8 mouse cellular contexts compared by ENCODE assay signal in genomic region chr17:24426471-24427169, GRCm38 (mm10). TPM values are rescaled to one million over a fixed set of nuclear protein-coding genes. Genes with fewer than 3 reads are reported as not detected.
DNase-seq lines count a peak whose midpoint lies in the region; ATAC-seq lines count a peak whose summit lies in the region.

Gene Eci1 (plus strand): TSS chr17:24426641.

- no peaks in the 10 kb centered on the region for H3K27me3 ChIP-seq in heart, embryonic 14.5 days (ENCODE audit: control insufficient read depth, insufficient read depth, low read length)
- H3K27me3 ChIP-seq in liver, embryonic 13.5 days: no peaks in the 10 kb centered on the region
- H3K27me3 ChIP-seq in stomach, embryonic 16.5 days (ENCODE audit: control insufficient read depth, insufficient read depth, low read length): no peaks in the 10 kb centered on the region

- H3K9me3 ChIP-seq in heart, embryonic 14.5 days (ENCODE audit: control insufficient read depth, low read length): no peaks in the 10 kb centered on the region
- no peaks in the 10 kb centered on the region for H3K9me3 ChIP-seq in liver, embryonic 13.5 days (replicated peaks)
- H3K9me3 ChIP-seq in stomach, embryonic 16.5 days (replicated peaks; ENCODE audit: control insufficient read depth, low read length): no peaks in the 10 kb centered on the region

- DNase-seq in c-Kit-negative CD71-positive TER-119-positive erythroid progenitor cells, embryonic 14.5 days (ENCODE audit: low read depth, low spot score): peak; percentile 79
- DNase-seq in fibroblast of lung, adult 2 months (ENCODE audit: low read depth): peak; percentile 92
- DNase-seq in kidney, postnatal 14 days: peak; percentile 97
- peak; percentile 94 for DNase-seq in liver, embryonic 13.5 days
- peak; percentile 95 for DNase-seq in neural tube, embryonic 10.5 days (ENCODE audit: extremely low spot score, low spot score)

- WGBS in heart, embryonic 14.5 days: under 1% methylated on average over 48 of the region's 48 CpGs
- WGBS in liver, embryonic 13.5 days (ENCODE audit: insufficient replicate concordance): under 1% methylated on average over 48 of the region's 48 CpGs
- WGBS in stomach, embryonic 16.5 days: under 1% methylated on average over 47 of the region's 48 CpGs

- ATAC-seq in CD4-positive, CD25-positive, alpha-beta regulatory T cell, adult 4 months: peak; percentile 90
- peak; percentile 95 for ATAC-seq in heart, embryonic 14.5 days (ENCODE audit: insufficient number of reproducible peaks, insufficient read depth, low FRiP score, low read depth)
- ATAC-seq in liver, embryonic 13.5 days (ENCODE audit: low read depth): peak; percentile 98
- ATAC-seq in stomach, embryonic 16.5 days (ENCODE audit: insufficient read depth, low FRiP score): peak; percentile 98

- H3K9ac ChIP-seq in heart, embryonic 14.5 days (ENCODE audit: low read length): peak within 1 kb of the TSS; percentile 92
- peak within 1 kb of the TSS; percentile 92 for H3K9ac ChIP-seq in liver, embryonic 13.5 days
- peak within 1 kb of the TSS; percentile 94 for H3K9ac ChIP-seq in stomach, embryonic 16.5 days (ENCODE audit: low read length)

- peaks cover 21% of the 10 kb centered on the region in 2 experiments for H3K4me1 ChIP-seq in heart, embryonic 14.5 days (ENCODE audit: control insufficient read depth in 2 of 2, insufficient read depth in 2 of 2, low read length in 2 of 2)
- H3K4me1 ChIP-seq in liver, embryonic 13.5 days (replicated peaks): peaks cover 32% of the 10 kb centered on the region
- H3K4me1 ChIP-seq in stomach, embryonic 16.5 days (ENCODE audit: control insufficient read depth, insufficient read depth, low read length): peaks cover 4% of the 10 kb centered on the region; the same call in 1 of the 2 replicates

- peak within 1 kb of the TSS; percentile 94 to 96 for H3K27ac ChIP-seq in heart, embryonic 14.5 days (replicated peaks in 1 of 2; ENCODE audit: control insufficient read depth in 1 of 2, insufficient read depth in 1 of 2, low read depth in 2 of 2, low read length in 2 of 2)
- peak within 1 kb of the TSS; percentile 95 for H3K27ac ChIP-seq in liver, embryonic 13.5 days
- peak within 1 kb of the TSS; percentile 97 for H3K27ac ChIP-seq in stomach, embryonic 16.5 days (ENCODE audit: low read length)

- H3K4me3 ChIP-seq in heart, embryonic 14.5 days (ENCODE audit: control insufficient read depth in 1 of 2, insufficient read depth in 1 of 2, low read depth in 1 of 2, low read length in 2 of 2): peak within 1 kb of the TSS; percentile 68 to 79
- peak within 1 kb of the TSS; percentile 81 for H3K4me3 ChIP-seq in liver, embryonic 13.5 days (replicated peaks)
- H3K4me3 ChIP-seq in stomach, embryonic 16.5 days (replicated peaks; ENCODE audit: low read length): peak within 1 kb of the TSS; percentile 84

- peaks cover 42% of the 10 kb centered on the region for H3K36me3 ChIP-seq in heart, embryonic 14.5 days (ENCODE audit: control insufficient read depth, insufficient read depth, low read length)
- H3K36me3 ChIP-seq in liver, embryonic 13.5 days: peaks cover 52% of the 10 kb centered on the region
- peaks cover 23% of the 10 kb centered on the region for H3K36me3 ChIP-seq in stomach, embryonic 16.5 days (ENCODE audit: control insufficient read depth, insufficient read depth, low read length)

- H3K4me2 ChIP-seq in heart, embryonic 14.5 days (ENCODE audit: low read length): peak within 1 kb of the TSS; percentile 63
- H3K4me2 ChIP-seq in liver, embryonic 13.5 days: peak within 1 kb of the TSS; percentile 84
- peak within 1 kb of the TSS; percentile 73 for H3K4me2 ChIP-seq in stomach, embryonic 16.5 days (ENCODE audit: low read depth, low read length)

RNA-seq across cellular contexts. Expression of gene Eci1, which starts in this region (rescaled TPM):
- 10 to 100 TPM; 50.3 to 57.7 TPM for polyA plus RNA-seq in CD4-positive, CD25-positive, alpha-beta regulatory T cell, adult 4 months (2017; shearing (Covaris generic))
- polyA plus RNA-seq in heart, embryonic 14.5 days (2014; fragmentation: Nextera tagmentation; extraction: Ambion mirVana): 283 and 294 TPM in 2 replicates
- polyA plus RNA-seq in liver, embryonic 13.5 days (2015; fragmentation: Nextera tagmentation; extraction: Ambion mirVana): 94.4 and 95.3 TPM in 2 replicates
- polyA plus RNA-seq in stomach, embryonic 16.5 days (2015; fragmentation: Nextera tagmentation; extraction: Ambion mirVana): 153 and 166 TPM in 2 replicates

Comparison
In these comparisons a context has a peak if more than half of its experiments do, and no peak if none do; other contexts are left out.
1. Peak in every context shown above with its lines: DNase-seq, ATAC-seq, H3K4me3 ChIP-seq and H3K27ac ChIP-seq.